Mouse (Mus musculus) cerebellum, adult 2 months (tissue): ENCODE measurements around the gene Kcnip3. TPM values are rescaled to one million over a fixed set of nuclear protein-coding genes. Genes with fewer than 3 reads are reported as not detected.
A peak's percentile ranks its signal among the peaks of the same experiment; 100 is the strongest.

Experiments
- DNase-seq, 2 experiments: peaks; one replicate each; pipeline ENCODE4 v3.0.0; 2021
- H3K27ac ChIP-seq: fragments of 200-500 bp; 2 replicates; pipeline ENCODE4 v1.5.1; 2012; ENCODE audit warnings: low read length, control low read depth, inconsistent platforms; ENCODE audit not compliant: insufficient read depth
- H3K27me3 ChIP-seq: fragments of 200-500 bp; 2 replicates; pipeline ENCODE4 v1.6.1; 2012; ENCODE audit warnings: inconsistent platforms, mild to moderate bottlenecking, low read length, moderate library complexity; ENCODE audit not compliant: control insufficient read depth, insufficient read depth
- H3K4me1 ChIP-seq: fragments of 200-500 bp; 2 replicates; pipeline ENCODE4 v1.6.1; 2011; ENCODE audit warnings: low read length; ENCODE audit not compliant: control insufficient read depth, insufficient read depth
- H3K4me3 ChIP-seq: fragments of 200-500 bp; replicated peaks from 2 replicates; pipeline ENCODE3; 2011; ENCODE audit warnings: mild to moderate bottlenecking, low read depth, low read length, control low read depth; ENCODE audit not compliant: insufficient read depth
- CTCF ChIP-seq: fragments of 200-500 bp; IDR thresholded peaks from 2 replicates; pipeline ENCODE4 v1.5.1; 2011; ENCODE audit warnings: low read depth, mild to moderate bottlenecking, control low read depth, low read length, moderate library complexity, borderline replicate concordance; ENCODE audit not compliant: insufficient read depth
- POLR2A ChIP-seq: fragments of 200-500 bp; IDR thresholded peaks from 2 replicates; pipeline ENCODE4 v1.6.1; 2011; ENCODE audit warnings: low read length, control low read depth, borderline replicate concordance; ENCODE audit not compliant: insufficient read depth
- WGBS: fragments of 180-500 bp; shearing (Covaris S2); methylation state at CpG from one replicate; pipeline ENCODE4 v1.1.7; 2018; 5-methylcytosine and 5-hydroxymethylcytosine counted together
- polyA plus RNA-seq: library from polyadenylated mRNA; depleted of rRNA; stranded (reverse); fragments of >200 nt; gene quantifications from 2 replicates; pipeline ENCODE4 v1.2.3, GENCODE M21; 2012

Gene Kcnip3
- polyA plus RNA-seq, 1 experiment, result 81.6 TPM

GRCm38 (mm10) chr2:127541185-127541584, 19.3 kb upstream of the Kcnip3 start, which contains the start of gene Prom2:
Prom2 (minus strand) TSS chr2:127541467.
- H3K27ac ChIP-seq, result peak within 1 kb of the TSS; percentile 14
- WGBS, result 8% methylated on average over 29 of the region's 29 CpGs
- H3K4me1 ChIP-seq, result peaks cover 39% of the 10 kb centered on the region
- no peak within 1 kb of the TSS for H3K4me3 ChIP-seq
- DNase-seq, result peak; percentile 51 to 63
- TF ChIP-seq CTCF (no peak), POLR2A (no peak)
- no peaks in the 10 kb centered on the region for H3K27me3 ChIP-seq

GRCm38 (mm10) chr2:127539494-127539893, 17.6 kb upstream of the Kcnip3 start:
- 56% methylated on average over 4 of the region's 4 CpGs for WGBS

GRCm38 (mm10) chr2:127537548-127537947, 15.7 kb upstream of the Kcnip3 start:
- WGBS, result 32% methylated on average over 3 of the region's 3 CpGs
- TF ChIP-seq CTCF (no peak), POLR2A (no peak)

More at GRCm38 (mm10) chr2:127539494-127539893, 17.6 kb upstream of the Kcnip3 start:
- no peaks in the 10 kb centered on the region for H3K27me3 ChIP-seq
- H3K4me1 ChIP-seq, result peaks cover 45% of the 10 kb centered on the region
- H3K27ac ChIP-seq, result no peak overlapping the region
- no peak overlapping the region for H3K4me3 ChIP-seq
- TF ChIP-seq CTCF, result peak; percentile 70
- TF ChIP-seq POLR2A, result no peak
- DNase-seq, result peak; percentile 59 to 66

GRCm38 (mm10) chr2:127535363-127535762, 13.5 kb upstream of the Kcnip3 start:
- 42% methylated on average over 9 of the region's 9 CpGs for WGBS
- no peak for DNase-seq

More at GRCm38 (mm10) chr2:127537548-127537947, 15.7 kb upstream of the Kcnip3 start:
- DNase-seq, result no peak
- Histone ChIP-seq H3K27ac (no peak overlapping the region), H3K4me3 (no peak overlapping the region), H3K4me1 (peaks cover 45% of the 10 kb centered on the region), H3K27me3 (no peaks in the 10 kb centered on the region)

GRCm38 (mm10) chr2:127532379-127532778, 10.5 kb upstream of the Kcnip3 start:
- no peaks in the 10 kb centered on the region for H3K27me3 ChIP-seq
- no peak for DNase-seq
- no peak for TF ChIP-seq CTCF
- no peak for TF ChIP-seq POLR2A
- H3K4me3 ChIP-seq, result no peak overlapping the region
- no peak overlapping the region for H3K27ac ChIP-seq
- 53% methylated on average over 9 of the region's 9 CpGs for WGBS
- peaks cover 8% of the 10 kb centered on the region for H3K4me1 ChIP-seq

More at GRCm38 (mm10) chr2:127535363-127535762, 13.5 kb upstream of the Kcnip3 start:
- no peak overlapping the region for H3K27ac ChIP-seq
- no peak for TF ChIP-seq CTCF
- TF ChIP-seq POLR2A, result no peak
- no peak overlapping the region for H3K4me3 ChIP-seq
- no peaks in the 10 kb centered on the region for H3K27me3 ChIP-seq
- peaks cover 28% of the 10 kb centered on the region for H3K4me1 ChIP-seq

GRCm38 (mm10) chr2:127531592-127531991, 9.7 kb upstream of the Kcnip3 start:
- no peak for TF ChIP-seq POLR2A
- TF ChIP-seq CTCF, result no peak
- no peaks in the 10 kb centered on the region for H3K27me3 ChIP-seq
- peaks cover 6% of the 10 kb centered on the region for H3K4me1 ChIP-seq
- WGBS, result 60% methylated on average over 2 of the region's 2 CpGs
- H3K4me3 ChIP-seq, result no peak overlapping the region
- H3K27ac ChIP-seq, result no peak overlapping the region
- no peak for DNase-seq

- TF ChIP-seq POLR2A (no peak), CTCF (no peak)
- Histone ChIP-seq H3K4me1 (peaks cover 7% of the 10 kb centered on the region), H3K27me3 (no peaks in the 10 kb centered on the region), H3K4me3 (no peak overlapping the region), H3K27ac (no peak overlapping the region)
- no peak for DNase-seq
- WGBS, result 95% methylated on average over 3 of the region's 3 CpGs
Measured at GRCm38 (mm10) chr2:127530418-127530817, 8.5 kb upstream of the Kcnip3 start.

- DNase-seq, result peak; percentile 74 to 89
- no peaks in the 10 kb centered on the region for H3K27me3 ChIP-seq
- WGBS, result 61% methylated on average over 3 of the region's 3 CpGs
- no peak overlapping the region for H3K4me3 ChIP-seq
- TF ChIP-seq CTCF, result no peak
- no peak for TF ChIP-seq POLR2A
- H3K4me1 ChIP-seq, result peaks cover 32% of the 10 kb centered on the region
- H3K27ac ChIP-seq, result peak overlapping the region; percentile 31; the same call in 1 of the 2 replicates
Measured at GRCm38 (mm10) chr2:127525004-127525775, 3.3 kb upstream of the Kcnip3 start.
